Mouse (Mus musculus) cerebellum, postnatal 36 days (tissue): ENCODE data around the gene Acbd5.

ENCODE experiments used
- DNase-seq, 2 experiments: peaks; one replicate each; pipeline ENCODE4 v3.0.0; 2021 to 2022; ENCODE audit warnings: mixed read lengths in 2 of 2

Acbd5 gene

GRCm38 (mm10) chr2:23068894-23069744, 1.2 kb downstream of the Acbd5 start:
- DNase-seq = peak; percentile 92 to 95

GRCm38 (mm10) chr2:23070491-23070890, 2.5 kb downstream of the Acbd5 start:
- DNase-seq = no peak

GRCm38 (mm10) chr2:23071406-23071805, 3.4 kb downstream of the Acbd5 start:
- no peak for DNase-seq

- no peak for DNase-seq
Observed at GRCm38 (mm10) chr2:23075846-23076245, 7.9 kb downstream of the Acbd5 start.

GRCm38 (mm10) chr2:23076783-23077182, 8.8 kb downstream of the Acbd5 start:
- DNase-seq = no peak

- DNase-seq = no peak
Observed at GRCm38 (mm10) chr2:23077693-23078092, 9.7 kb downstream of the Acbd5 start.

GRCm38 (mm10) chr2:23078588-23078987, 10.6 kb downstream of the Acbd5 start:
- DNase-seq = no peak

- no peak for DNase-seq
Observed at GRCm38 (mm10) chr2:23084540-23084939, 16.6 kb downstream of the Acbd5 start.

GRCm38 (mm10) chr2:23092216-23092615, 24.2 kb downstream of the Acbd5 start:
- peak; percentile 13 to 24 for DNase-seq

GRCm38 (mm10) chr2:23097028-23097427, 29.1 kb downstream of the Acbd5 start:
- no peak for DNase-seq

GRCm38 (mm10) chr2:23102266-23102665, 34.3 kb downstream of the Acbd5 start:
- DNase-seq = no peak

GRCm38 (mm10) chr2:23119573-23119972, 51.6 kb downstream of the Acbd5 start:
- no peak for DNase-seq

- no peak for DNase-seq
Observed at GRCm38 (mm10) chr2:23155199-23155621, 87.2 kb downstream of the Acbd5 start.

GRCm38 (mm10) chr2:23155777-23156607, 88.0 kb downstream of the Acbd5 start, which contains the start of the genes Mastl and Yme1l1:
Gene Mastl (minus strand): TSS chr2:23156024.
Gene Yme1l1 (plus strand): TSS chr2:23156369.
- DNase-seq = peak; percentile 91 to 97

- no peak for DNase-seq
Observed at GRCm38 (mm10) chr2:23156608-23157081, 88.7 kb downstream of the Acbd5 start.
